Mouse (Mus musculus) frontal cortex, adult 2 months (tissue): ENCODE measurements around the gene Tecpr2. TPM values are rescaled to one million over a fixed set of nuclear protein-coding genes. Genes with fewer than 3 reads are reported as not detected.
A peak's percentile ranks its signal among the peaks of the same experiment; 100 is the strongest.
"Not testable (repeated sequence)": the region's sequence is repeated elsewhere in the genome, so short reads cannot be mapped to it uniquely, and the experiment has no call there.

Source experiments
- DNase-seq, 2 experiments: peaks; one replicate each; pipeline ENCODE4 v3.0.0; 2022; ENCODE audit warnings: low spot score in 1 of 2; ENCODE audit errors: extremely low spot score in 1 of 2
- polyA plus RNA-seq: library from polyadenylated mRNA; depleted of rRNA; stranded (reverse); fragments of >200 nt; gene quantifications from 2 replicates; pipeline ENCODE4 v1.2.3, GENCODE M21; 2012; rRNA removed

Gene Tecpr2
- 27.6 and 29.4 TPM in 2 replicates for polyA plus RNA-seq

GRCm38 (mm10) chr12:110889036-110890020 lies at the start of gene Tecpr2, which contains the start of gene Cinp:
Tecpr2 (plus strand) TSS chr12:110889264.
Cinp (minus strand) TSS chr12:110889145.
- peak; percentile 97 to 98 for DNase-seq

DNA sequence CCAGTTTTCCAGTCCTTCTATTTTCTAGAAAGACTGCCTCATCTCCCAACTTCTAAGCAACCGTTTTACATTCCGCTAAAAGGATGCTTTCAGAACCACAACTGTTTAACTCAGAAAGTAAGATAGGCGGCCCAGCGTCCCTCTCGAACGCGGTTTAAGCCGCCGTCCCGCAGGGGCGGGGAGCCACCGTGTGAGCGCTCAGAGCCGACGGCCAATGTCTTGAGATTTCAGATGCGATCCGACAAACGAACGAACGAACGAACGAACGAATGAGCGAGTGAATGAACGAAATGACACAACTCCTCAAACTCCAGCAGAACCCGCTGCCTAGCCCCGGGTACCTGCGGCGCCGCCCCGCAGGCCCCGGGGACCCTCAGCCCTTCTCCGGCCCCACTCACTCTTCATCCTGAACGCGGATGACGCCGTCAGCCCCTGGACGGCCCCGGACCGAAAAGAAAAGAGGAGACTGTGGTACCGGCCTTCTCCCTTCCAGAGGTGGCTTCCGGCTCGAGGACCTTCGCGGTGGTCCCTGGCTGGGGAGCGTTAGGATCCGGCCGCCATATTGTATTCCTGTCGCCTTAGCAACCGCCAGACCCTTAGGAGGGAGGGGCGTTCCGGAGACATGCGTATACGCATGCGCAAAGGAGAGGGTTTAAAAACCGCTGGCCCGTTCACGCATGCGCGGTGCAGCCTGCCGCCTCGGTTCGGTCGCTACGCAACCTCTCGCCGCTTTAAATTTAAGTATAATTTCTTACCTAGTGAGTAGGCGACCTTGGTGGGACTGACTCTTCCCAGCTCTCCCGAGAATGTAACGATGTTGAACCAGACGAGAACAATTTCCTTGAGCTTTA lies 48.5 kb upstream of the Tecpr2 start, which contains the start of gene Mok:
Gene Mok (minus strand): TSS at position 592 of the 851 bp plus-strand sequence.
- DNase-seq: peak; percentile 93 to 99

DNA sequence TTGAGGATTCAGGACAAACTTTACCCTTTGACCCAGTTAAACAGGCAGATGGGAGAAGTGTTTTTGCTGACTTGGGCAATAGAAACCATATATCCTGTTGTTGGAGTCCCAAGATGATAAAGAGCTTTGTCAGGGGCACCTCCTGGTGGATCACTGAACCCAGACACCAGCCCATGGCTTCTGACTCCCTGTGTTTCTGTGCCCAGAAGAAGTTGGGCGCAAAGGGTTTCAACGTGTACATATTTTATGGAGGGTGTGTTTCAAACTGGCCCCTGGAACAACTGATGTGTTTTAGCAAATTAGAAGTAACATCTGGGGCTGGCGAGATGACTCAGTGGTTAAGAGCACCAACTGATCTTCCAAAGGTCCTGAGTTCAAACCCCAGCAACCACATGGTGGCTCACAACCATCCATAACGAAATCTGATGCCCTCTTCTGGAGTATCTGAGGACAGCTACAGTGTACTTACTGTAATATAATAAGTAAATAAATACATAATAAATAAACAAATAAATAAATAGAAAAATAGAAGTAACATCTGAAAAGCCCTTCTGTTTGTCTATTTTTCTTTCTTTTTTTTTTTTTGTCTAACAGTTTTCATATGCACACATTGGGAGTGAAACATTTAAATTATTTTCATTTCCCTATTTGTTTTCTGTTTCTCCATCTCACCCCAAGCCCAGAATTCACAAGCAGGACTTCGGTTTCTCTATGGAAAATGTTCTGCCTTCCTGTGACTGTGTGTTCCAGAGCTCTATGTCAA lies 47.2 kb upstream of the Tecpr2 start:
- no peak for DNase-seq

DNA sequence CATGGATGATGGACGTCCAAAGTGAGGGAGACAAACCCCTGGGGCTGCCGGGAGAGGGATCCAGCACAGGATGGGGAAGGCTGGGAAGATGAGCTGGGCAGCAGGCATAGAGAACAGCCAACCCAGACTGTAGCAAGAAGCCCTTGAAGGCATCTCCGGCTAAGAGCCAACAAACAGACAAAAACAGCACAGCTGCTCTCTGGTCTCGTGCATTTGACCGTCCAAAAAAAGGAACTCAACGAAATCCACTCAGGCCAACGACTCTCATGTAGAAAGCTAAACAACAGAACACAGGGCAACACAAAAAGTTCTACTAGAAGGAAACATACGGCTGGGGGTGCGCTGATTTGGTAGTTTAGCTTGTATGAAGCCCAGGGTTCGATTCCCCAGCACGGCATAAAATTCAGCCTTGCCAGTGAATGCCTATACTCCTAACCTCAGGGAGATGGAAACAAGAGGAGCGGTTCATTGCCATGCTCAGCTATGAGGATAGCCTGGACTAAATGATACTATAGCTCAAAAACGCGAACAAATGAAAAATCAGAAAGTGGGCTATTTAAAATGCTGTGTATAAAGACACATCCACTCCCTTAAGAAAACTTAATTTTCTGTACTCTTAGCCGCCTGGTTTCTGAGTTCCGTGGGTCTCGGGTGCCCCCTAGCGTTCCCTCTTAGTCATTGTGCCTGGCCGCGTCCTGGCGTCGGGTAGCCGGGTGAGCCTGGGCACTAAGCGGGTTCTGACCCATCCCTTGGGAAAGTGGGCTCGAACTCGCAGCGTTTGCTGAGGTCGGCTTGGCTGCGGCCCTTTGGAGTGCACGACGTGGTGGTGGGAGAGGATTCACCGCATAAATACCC lies 45.6 kb upstream of the Tecpr2 start:
- DNase-seq: peak in 1 of 2 experiments; percentile 91

- DNase-seq: peak in 1 of 2 experiments; percentile 40
Observed at GRCm38 (mm10) chr12:110844227-110845130, 44.6 kb upstream of the Tecpr2 start.

GRCm38 (mm10) chr12:110845131-110845880 lies 43.8 kb upstream of the Tecpr2 start:
- peak; percentile 67 to 91 for DNase-seq

DNA sequence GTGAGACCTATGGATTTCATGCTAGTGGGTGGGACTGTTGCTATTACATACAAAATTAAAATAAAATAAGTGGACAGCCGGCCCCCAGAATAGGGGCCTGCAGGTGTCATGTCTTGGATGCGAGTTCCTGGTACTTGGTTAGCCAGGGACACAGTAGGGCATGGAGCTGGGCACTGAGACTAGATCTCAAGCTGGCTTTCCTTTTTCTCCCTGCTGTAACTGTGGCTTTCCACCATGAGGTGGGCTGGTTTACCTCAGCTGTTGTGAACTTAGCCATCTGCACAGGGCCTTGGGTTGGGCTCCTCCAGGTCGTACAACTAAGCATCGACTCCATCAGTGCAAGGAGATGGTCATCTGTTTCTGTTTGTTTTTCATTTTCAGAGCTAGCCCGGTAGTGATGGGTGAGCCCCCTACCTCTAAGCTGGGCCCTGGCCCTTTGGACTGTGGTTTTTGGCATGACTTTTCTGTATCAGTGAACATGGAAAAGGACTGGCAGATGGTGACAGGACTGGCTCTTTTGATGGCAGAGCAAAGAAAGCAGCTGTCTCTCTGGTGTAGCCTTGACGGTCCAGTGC lies 42.8 kb upstream of the Tecpr2 start:
- DNase-seq: no peak

DNA sequence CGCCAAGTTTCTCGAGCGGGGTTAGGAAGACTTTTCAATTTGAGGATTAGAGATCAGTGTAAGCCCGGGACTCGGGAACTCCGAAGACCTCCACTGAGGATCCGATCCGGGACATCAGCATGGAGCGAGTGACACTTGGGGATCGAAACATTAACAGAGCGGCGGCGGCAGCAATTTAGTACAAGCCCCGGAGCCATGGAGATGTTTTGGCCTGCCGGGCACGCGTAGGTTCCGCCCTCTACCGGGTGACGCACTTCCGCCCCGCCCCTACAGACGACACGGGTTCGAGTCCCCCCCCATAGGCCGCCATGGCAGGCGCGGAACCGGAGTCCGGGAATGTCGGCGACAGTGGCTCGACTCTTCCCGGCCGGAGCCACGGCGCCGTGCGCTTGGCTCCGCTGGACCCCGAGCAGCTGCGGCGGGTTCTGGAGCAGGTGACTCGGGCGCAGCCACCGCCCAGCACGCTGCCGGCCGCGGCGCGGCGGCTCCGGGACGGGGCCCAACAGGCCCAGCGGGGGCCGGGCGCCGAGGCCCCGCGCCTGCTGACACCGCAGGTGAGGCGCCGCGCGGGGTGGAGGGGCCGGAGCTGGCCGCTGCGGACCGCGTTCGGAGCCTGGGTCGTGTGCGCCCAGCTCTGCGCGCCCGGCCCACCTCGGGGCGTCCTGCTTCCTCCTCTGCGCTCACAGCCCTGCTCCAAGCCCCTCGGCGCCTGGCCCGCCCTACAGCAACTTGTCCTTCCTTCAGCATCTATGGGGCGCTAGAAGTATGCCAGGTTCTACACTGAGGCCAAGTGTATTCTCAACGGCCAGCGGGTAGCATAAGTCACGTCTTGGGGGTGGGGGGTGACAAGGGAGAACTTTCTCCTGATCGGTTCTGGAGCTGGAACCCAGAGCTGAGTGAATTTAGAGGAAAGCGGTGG lies 38.8 kb upstream of the Tecpr2 start, which contains the start of gene Zfp839:
Gene Zfp839 (plus strand): TSS at position 244 of the 919 bp plus-strand sequence.
- DNase-seq: peak; percentile 64 to 90

DNA sequence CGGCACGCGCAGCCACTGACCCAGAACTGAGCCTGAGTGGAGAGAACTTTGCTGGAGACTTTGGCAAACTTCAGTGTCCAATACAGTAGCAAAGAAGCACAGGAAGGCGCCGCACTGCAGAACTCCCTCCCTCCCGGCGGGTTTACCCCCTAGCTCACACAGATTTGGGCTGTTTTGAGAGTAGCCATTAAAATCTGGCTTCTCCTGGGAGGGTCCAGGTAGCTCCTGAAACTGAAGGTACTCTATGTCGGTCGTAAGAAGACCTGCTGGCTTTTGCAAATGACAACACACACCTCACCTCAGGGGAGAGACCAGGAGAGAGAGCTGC lies 38.2 kb upstream of the Tecpr2 start:
- DNase-seq: no peak

DNA sequence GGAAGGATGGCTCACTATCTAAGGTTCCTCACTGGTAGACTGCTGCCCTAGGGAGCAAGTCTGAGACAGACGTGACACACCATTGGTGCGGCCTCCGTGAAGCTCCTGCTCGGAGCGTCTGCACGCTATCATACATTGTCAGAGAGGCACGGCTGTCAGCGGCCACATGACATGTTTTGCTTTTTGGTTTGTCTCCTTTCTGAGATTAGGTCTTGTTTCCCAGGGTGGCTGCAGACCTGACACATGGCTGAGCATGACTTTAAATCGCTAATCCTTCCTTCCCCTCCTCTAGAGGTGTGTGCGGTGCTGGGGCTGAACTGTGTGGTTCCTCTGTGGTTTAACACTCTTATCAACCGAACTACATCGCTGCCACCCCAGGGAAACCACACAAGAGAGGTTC lies 37.6 kb upstream of the Tecpr2 start:
- no peak for DNase-seq

- DNase-seq: no peak
Observed at GRCm38 (mm10) chr12:110851923-110852322, 37.1 kb upstream of the Tecpr2 start.

- DNase-seq: no peak
Observed at GRCm38 (mm10) chr12:110854786-110855737, 34.0 kb upstream of the Tecpr2 start.

DNA sequence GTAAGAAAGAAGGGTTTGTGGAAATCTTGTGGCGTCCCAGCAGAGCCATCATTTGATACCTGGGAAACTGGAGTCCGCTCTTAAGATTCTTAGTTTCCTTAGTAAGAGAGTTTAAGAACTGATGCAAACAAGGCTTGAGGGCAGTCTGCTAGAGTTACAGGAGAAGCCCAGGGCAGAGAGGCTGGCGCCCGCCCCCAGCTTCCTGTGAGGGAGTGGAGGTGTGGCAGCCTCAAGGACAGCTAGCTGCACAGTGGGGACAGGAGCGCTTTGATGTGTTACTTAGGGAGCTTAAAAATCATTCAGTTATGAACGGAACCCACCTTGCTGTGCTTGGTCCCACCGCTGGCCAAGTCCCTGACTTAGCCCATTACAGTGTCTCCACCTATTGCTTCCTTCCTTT lies 31.9 kb upstream of the Tecpr2 start:
- DNase-seq: no peak

- not testable (repeated sequence) for DNase-seq
Observed at GRCm38 (mm10) chr12:110858681-110859080, 30.4 kb upstream of the Tecpr2 start.

- no peak for DNase-seq
Observed at GRCm38 (mm10) chr12:110860293-110860692, 28.8 kb upstream of the Tecpr2 start.
